Mouse (Mus musculus) megakaryocyte, embryonic 14.5 days (primary cell): ENCODE measurements around the gene Zyg11b.

Experiments
- FLI1 ChIP-seq: IDR thresholded peaks from 2 replicates; pipeline ENCODE4 v1.6.1; 2012; ENCODE audit warnings: low read length, inconsistent platforms, mixed read lengths
- GATA1 ChIP-seq: IDR thresholded peaks from 3 replicates; pipeline ENCODE4 v1.6.1; 2012; ENCODE audit warnings: mixed read lengths, low read length, inconsistent platforms, borderline replicate concordance

DNA sequence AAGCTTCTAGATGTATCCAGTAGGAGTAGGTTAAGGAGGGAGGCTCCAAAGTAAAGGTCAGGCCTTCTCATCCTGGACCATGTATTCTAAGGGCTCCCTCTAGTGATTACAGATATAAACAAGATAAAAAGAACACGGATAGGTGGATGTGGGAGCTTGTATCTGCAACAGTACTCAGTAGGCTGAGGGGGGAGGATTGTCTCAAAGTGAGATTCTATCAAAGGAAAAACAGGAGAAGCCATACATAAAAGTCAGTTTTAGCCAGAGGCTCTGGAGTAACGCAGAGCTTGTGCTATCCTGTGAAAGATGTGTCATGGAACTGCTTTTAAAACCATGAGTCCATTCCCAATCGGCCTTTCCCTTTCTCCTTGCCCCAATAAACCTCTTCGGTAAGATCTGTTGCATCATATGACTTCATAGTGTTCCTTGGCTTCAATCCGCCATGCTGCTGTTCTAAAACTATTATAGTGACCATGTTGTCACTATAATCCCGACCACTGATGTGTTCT lies 26.2 kb upstream of the Zyg11b start:
- no peak for TF ChIP-seq GATA1
- no peak for TF ChIP-seq FLI1
